Mouse (Mus musculus) CH12.LX (cell line): ENCODE data around the gene Brpf1.

Experiments
- CTCF ChIP-seq, 2 experiments: IDR thresholded peaks in 1 of 2; conservative IDR thresholded peaks in 1 of 2; 2 replicates each; pipeline ENCODE4 v1.5.1; 2011 to 2012; ENCODE audit warnings: low read depth in 2 of 2, low read length in 2 of 2, improper control_type of control experiment in 1 of 2, inconsistent platforms in 1 of 2, mild to moderate bottlenecking in 1 of 2, moderate library complexity in 1 of 2
- IRF4 ChIP-seq: IDR thresholded peaks from 2 replicates; pipeline ENCODE4 v1.6.1; 2014; ENCODE audit warnings: low read depth, mild to moderate bottlenecking, inconsistent platforms, low read length, improper control_type of control experiment
- POLR2A ChIP-seq: IDR thresholded peaks from 2 replicates; pipeline ENCODE4 v1.6.1; 2011; ENCODE audit warnings: low read depth, mild to moderate bottlenecking, improper control_type of control experiment, low read length
- TCF12 ChIP-seq: IDR thresholded peaks from 2 replicates; pipeline ENCODE4 v1.6.1; 2014; ENCODE audit warnings: low read depth, mild to moderate bottlenecking, inconsistent platforms, low read length, improper control_type of control experiment
- UBTF ChIP-seq: IDR thresholded peaks from 2 replicates; pipeline ENCODE4 v1.6.1; 2012; ENCODE audit warnings: low read depth, mild to moderate bottlenecking, inconsistent platforms, low read length, improper control_type of control experiment, moderate library complexity
- ZMIZ1 ChIP-seq: IDR thresholded peaks from 2 replicates; pipeline ENCODE4 v1.6.1; 2012; ENCODE audit warnings: low read depth, mild to moderate bottlenecking, inconsistent platforms, low read length, improper control_type of control experiment
- ZNF384 ChIP-seq: IDR thresholded peaks from 2 replicates; pipeline ENCODE4 v1.6.1; 2012; ENCODE audit warnings: low read depth, low read length, improper control_type of control experiment, inconsistent platforms

DNA sequence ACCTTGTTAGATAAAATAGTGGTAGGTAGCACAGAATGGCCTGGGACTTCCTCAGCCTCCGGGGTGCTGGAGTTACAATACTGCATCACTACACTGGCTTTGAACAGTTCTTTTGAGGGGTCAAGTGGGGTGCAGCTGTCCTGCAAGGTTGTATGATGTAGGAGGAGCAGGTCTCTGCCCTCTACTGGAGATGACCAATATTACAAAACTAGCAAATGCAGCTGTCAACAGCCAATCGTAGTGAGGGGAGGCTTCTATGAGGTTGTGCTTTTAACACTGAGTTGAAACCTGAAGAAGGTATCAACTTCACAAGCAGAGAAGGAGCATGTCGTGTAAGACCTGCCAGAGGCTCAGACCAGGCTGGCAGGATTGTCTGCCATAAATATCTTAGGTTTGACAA is 4.7 kb upstream of the Brpf1 start:
- TF ChIP-seq CTCF (conservative IDR thresholded peaks at IDR 0.05 in 1 of 2, IDR thresholded peaks at IDR 0.05 in 1 of 2; ENCODE audit: low read depth in 2 of 2, low read length in 2 of 2) (peak; percentile 51 to 77; a peak in 3 of 4 replicates), IRF4 (no peak), ZMIZ1 (no peak), UBTF (no peak), TCF12 (no peak), ZNF384 (no peak), POLR2A (no peak)
